Mouse (Mus musculus): ENCODE data around the gene Itga4. TPM values are rescaled to one million over a fixed set of nuclear protein-coding genes. Genes with fewer than 3 reads are reported as not detected.

Gene Itga4
- total RNA-seq, 1 experiment = 1.2 TPM

DNA sequence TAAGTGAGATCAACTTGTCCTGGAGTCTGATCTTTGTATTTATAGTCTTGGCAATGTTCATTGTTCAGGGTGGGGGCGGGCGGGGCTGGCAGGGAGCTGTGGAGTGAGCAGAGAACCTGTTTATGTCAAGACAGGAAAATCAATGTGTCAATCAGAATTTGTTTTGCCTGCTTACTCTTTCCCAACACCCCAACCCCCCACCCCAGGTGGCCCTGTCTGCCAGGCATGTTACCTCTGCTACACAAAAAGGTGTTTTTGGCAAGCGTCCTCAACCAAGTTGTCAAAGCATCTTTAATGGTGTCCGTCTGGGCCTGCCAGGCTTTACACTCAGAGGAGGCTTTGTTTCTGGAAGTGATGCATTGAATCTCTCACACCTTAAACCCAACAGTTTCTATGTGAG, 59.9 kb downstream of the Itga4 start:
- no peaks in the 10 kb centered on the region for H3K4me1 ChIP-seq (ENCODE audit: control insufficient read depth in 2 of 2, insufficient read depth in 2 of 2, low read length in 2 of 2, poor library complexity in 1 of 2)
- H3K4me3 ChIP-seq (ENCODE audit: insufficient read depth in 1 of 2, low read depth in 1 of 2, low read length in 2 of 2, poor library complexity in 1 of 2, severe bottlenecking in 1 of 2) = no peak overlapping the region
- no peak overlapping the region for H3K9ac ChIP-seq (ENCODE audit: insufficient read depth, low read depth, low read length, poor library complexity, severe bottlenecking)
- no peak overlapping the region for H3K27ac ChIP-seq (ENCODE audit: insufficient read depth, low read depth, low read length, poor library complexity, severe bottlenecking)
- TF ChIP-seq ZC3H11A (IDR thresholded peaks at IDR 0.05; ENCODE audit: borderline replicate concordance, low read depth, low read length) (no peak), HCFC1 (IDR thresholded peaks at IDR 0.05; ENCODE audit: borderline replicate concordance, insufficient read depth, low read length) (no peak), CHD2 (IDR thresholded peaks at IDR 0.05; ENCODE audit: low read depth, low read length) (no peak), MAFK (IDR thresholded peaks at IDR 0.05; ENCODE audit: insufficient read depth, low read depth, low read length) (no peak), ZNF384 (IDR thresholded peaks at IDR 0.05; ENCODE audit: low read depth, low read length) (no peak)
- no peaks in the 10 kb centered on the region for H3K36me3 ChIP-seq (ENCODE audit: control insufficient read depth, insufficient read depth, low read length, poor library complexity, severe bottlenecking)
- in situ Hi-C loops (cut with MboI; ENCODE audit: low sequenced_read_pairs in 2 of 2, unreplicated experiment in 2 of 2) = no loop called here
- DNase-seq (ENCODE audit: low read depth, low spot score) = no peak
- H3K9me3 ChIP-seq (ENCODE audit: control insufficient read depth, insufficient read depth, low read depth, low read length) = no peaks in the 10 kb centered on the region

GRCm38 (mm10) chr2:79316182-79316880, 61.1 kb downstream of the Itga4 start:
- Histone ChIP-seq H3K36me3 (ENCODE audit: control insufficient read depth, insufficient read depth, low read length, poor library complexity, severe bottlenecking) (no peaks in the 10 kb centered on the region), H3K4me3 (ENCODE audit: insufficient read depth in 1 of 2, low read depth in 1 of 2, low read length in 2 of 2, poor library complexity in 1 of 2, severe bottlenecking in 1 of 2) (no peak overlapping the region), H3K9ac (ENCODE audit: insufficient read depth, low read depth, low read length, poor library complexity, severe bottlenecking) (no peak overlapping the region), H3K9me3 (ENCODE audit: control insufficient read depth, insufficient read depth, low read depth, low read length) (no peaks in the 10 kb centered on the region), H3K27ac (ENCODE audit: insufficient read depth, low read depth, low read length, poor library complexity, severe bottlenecking) (no peak overlapping the region), H3K4me1 (ENCODE audit: control insufficient read depth in 2 of 2, insufficient read depth in 2 of 2, low read length in 2 of 2, poor library complexity in 1 of 2) (no peaks in the 10 kb centered on the region)
- in situ Hi-C loops (cut with MboI; ENCODE audit: low sequenced_read_pairs in 2 of 2, unreplicated experiment in 2 of 2) = no loop called here
- no peak for DNase-seq (ENCODE audit: low read depth, low spot score)
- TF ChIP-seq ZC3H11A (IDR thresholded peaks at IDR 0.05; ENCODE audit: borderline replicate concordance, low read depth, low read length) = no peak
- no peak for TF ChIP-seq HCFC1 (IDR thresholded peaks at IDR 0.05; ENCODE audit: borderline replicate concordance, insufficient read depth, low read length)
- no peak for TF ChIP-seq MAFK (IDR thresholded peaks at IDR 0.05; ENCODE audit: insufficient read depth, low read depth, low read length)
- TF ChIP-seq ZNF384 (IDR thresholded peaks at IDR 0.05; ENCODE audit: low read depth, low read length) = no peak
- no peak for TF ChIP-seq CHD2 (IDR thresholded peaks at IDR 0.05; ENCODE audit: low read depth, low read length)

DNA sequence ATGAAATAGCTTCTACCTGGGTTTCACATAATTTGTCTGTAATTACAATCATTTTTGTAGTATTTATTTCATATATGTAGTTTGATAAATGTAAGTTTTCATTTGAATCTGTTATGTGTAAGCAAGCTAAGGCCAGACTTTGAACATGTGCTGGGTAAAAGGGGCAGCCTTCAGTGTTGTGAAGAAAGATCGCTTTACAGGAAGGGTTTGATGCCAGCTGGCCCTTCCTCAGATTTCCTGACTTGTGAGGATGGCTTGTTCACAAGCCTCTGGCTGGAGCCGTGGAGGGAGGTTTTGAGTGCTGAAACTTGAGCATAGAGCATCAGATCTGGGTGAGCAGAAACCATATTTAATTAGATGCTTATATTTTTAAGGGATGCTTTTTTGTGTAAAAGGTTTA, 72.9 kb downstream of the Itga4 start:
- no peak for TF ChIP-seq HCFC1 (IDR thresholded peaks at IDR 0.05; ENCODE audit: borderline replicate concordance, insufficient read depth, low read length)
- no peak for TF ChIP-seq CHD2 (IDR thresholded peaks at IDR 0.05; ENCODE audit: low read depth, low read length)
- no peak for TF ChIP-seq ZC3H11A (IDR thresholded peaks at IDR 0.05; ENCODE audit: borderline replicate concordance, low read depth, low read length)
- TF ChIP-seq MAFK (IDR thresholded peaks at IDR 0.05; ENCODE audit: insufficient read depth, low read depth, low read length) = no peak
- TF ChIP-seq ZNF384 (IDR thresholded peaks at IDR 0.05; ENCODE audit: low read depth, low read length) = no peak
- H3K9ac ChIP-seq (ENCODE audit: insufficient read depth, low read depth, low read length, poor library complexity, severe bottlenecking) = no peak overlapping the region

DNA sequence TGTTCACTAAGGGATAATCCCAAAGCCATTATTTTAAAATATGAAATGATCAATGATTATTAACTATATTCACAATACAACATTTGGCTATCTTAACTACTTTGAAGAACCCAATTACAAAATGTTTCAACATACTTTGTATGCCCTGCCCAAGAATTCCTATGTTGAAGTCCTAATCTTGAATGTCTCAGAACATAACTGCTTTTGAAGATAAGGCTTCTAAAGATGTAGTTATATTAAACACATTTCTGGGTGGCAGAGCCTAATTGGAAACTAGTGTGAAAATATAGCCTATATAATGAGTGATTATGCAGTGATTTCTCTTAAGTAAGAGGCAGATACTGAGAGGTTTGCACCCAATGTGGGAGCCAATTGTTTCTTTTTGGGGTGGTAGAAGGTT, 79.4 kb downstream of the Itga4 start:
- Histone ChIP-seq H3K9me3 (ENCODE audit: control insufficient read depth, insufficient read depth, low read depth, low read length) (no peaks in the 10 kb centered on the region), H3K36me3 (ENCODE audit: control insufficient read depth, insufficient read depth, low read length, poor library complexity, severe bottlenecking) (no peaks in the 10 kb centered on the region), H3K4me3 (ENCODE audit: insufficient read depth in 1 of 2, low read depth in 1 of 2, low read length in 2 of 2, poor library complexity in 1 of 2, severe bottlenecking in 1 of 2) (no peak overlapping the region), H3K27ac (ENCODE audit: insufficient read depth, low read depth, low read length, poor library complexity, severe bottlenecking) (no peak overlapping the region), H3K9ac (ENCODE audit: insufficient read depth, low read depth, low read length, poor library complexity, severe bottlenecking) (no peak overlapping the region), H3K4me1 (ENCODE audit: control insufficient read depth in 2 of 2, insufficient read depth in 2 of 2, low read length in 2 of 2, poor library complexity in 1 of 2) (no peaks in the 10 kb centered on the region; a peak in 1 of 4 replicates)
- no peak for DNase-seq (ENCODE audit: low read depth, low spot score)
- in situ Hi-C loops (cut with MboI; ENCODE audit: low sequenced_read_pairs in 2 of 2, unreplicated experiment in 2 of 2) = no loop called here
- no peak for TF ChIP-seq MAFK (IDR thresholded peaks at IDR 0.05; ENCODE audit: insufficient read depth, low read depth, low read length)
- no peak for TF ChIP-seq HCFC1 (IDR thresholded peaks at IDR 0.05; ENCODE audit: borderline replicate concordance, insufficient read depth, low read length)
- no peak for TF ChIP-seq CHD2 (IDR thresholded peaks at IDR 0.05; ENCODE audit: low read depth, low read length)
- TF ChIP-seq ZNF384 (IDR thresholded peaks at IDR 0.05; ENCODE audit: low read depth, low read length) = no peak
- TF ChIP-seq ZC3H11A (IDR thresholded peaks at IDR 0.05; ENCODE audit: borderline replicate concordance, low read depth, low read length) = no peak

More for the DNA sequence above, 72.9 kb downstream of the Itga4 start:
- in situ Hi-C loops (cut with MboI; ENCODE audit: low sequenced_read_pairs in 2 of 2, unreplicated experiment in 2 of 2) = no loop called here
- no peaks in the 10 kb centered on the region for H3K9me3 ChIP-seq (ENCODE audit: control insufficient read depth, insufficient read depth, low read depth, low read length)
- no peak overlapping the region for H3K27ac ChIP-seq (ENCODE audit: insufficient read depth, low read depth, low read length, poor library complexity, severe bottlenecking)
- no peaks in the 10 kb centered on the region; a peak in 1 of 4 replicates for H3K4me1 ChIP-seq (ENCODE audit: control insufficient read depth in 2 of 2, insufficient read depth in 2 of 2, low read length in 2 of 2, poor library complexity in 1 of 2)
- no peak overlapping the region for H3K4me3 ChIP-seq (ENCODE audit: insufficient read depth in 1 of 2, low read depth in 1 of 2, low read length in 2 of 2, poor library complexity in 1 of 2, severe bottlenecking in 1 of 2)
- H3K36me3 ChIP-seq (ENCODE audit: control insufficient read depth, insufficient read depth, low read length, poor library complexity, severe bottlenecking) = no peaks in the 10 kb centered on the region
- DNase-seq (ENCODE audit: low read depth, low spot score) = no peak

All from ES-E14 (cell line).